Mouse (Mus musculus) neural tube, embryonic 14.5 days (tissue): ENCODE results near the gene Mastl. TPM values are rescaled to one million over a fixed set of nuclear protein-coding genes. Genes with fewer than 3 reads are reported as not detected.

Experiments used
- ATAC-seq: fragments of 200-750 bp; cut with Nextera tagmentation; 2 replicates; pipeline ENCODE4 v1.8.0; 2017; ENCODE audit warnings: low read depth, mild to moderate bottlenecking, moderate TSS enrichment, moderate library complexity
- H3K27ac ChIP-seq: fragments of 300-500 bp; sonication (generic); 2 replicates; pipeline ENCODE4 v1.5.1; 2014; ENCODE audit warnings: low read depth, mild to moderate bottlenecking, control low read depth, low read length, moderate library complexity, mixed read lengths
- H3K27me3 ChIP-seq: fragments of 300-500 bp; sonication (generic); 2 replicates; pipeline ENCODE4 v1.6.1; 2014; ENCODE audit warnings: low read length; ENCODE audit not compliant: control insufficient read depth, insufficient read depth
- H3K36me3 ChIP-seq: fragments of 300-500 bp; sonication (generic); 2 replicates; pipeline ENCODE4 v1.6.1; 2014; ENCODE audit warnings: low read length, mixed read lengths; ENCODE audit not compliant: control insufficient read depth, insufficient read depth
- H3K4me1 ChIP-seq: fragments of 300-500 bp; sonication (generic); 2 replicates; pipeline ENCODE4 v1.6.1; 2014; ENCODE audit warnings: low read length; ENCODE audit not compliant: control insufficient read depth, insufficient read depth
- H3K4me2 ChIP-seq: fragments of 300-500 bp; sonication (generic); 2 replicates; pipeline ENCODE4 v1.6.1; 2014; ENCODE audit warnings: mild to moderate bottlenecking, low read depth, low read length, control low read depth
- H3K4me3 ChIP-seq: fragments of 300-500 bp; sonication (generic); 2 replicates; pipeline ENCODE4 v1.5.1; 2014; ENCODE audit warnings: low read depth, low read length, control low read depth, mixed read lengths
- H3K9ac ChIP-seq: fragments of 300-500 bp; sonication (generic); replicated peaks from 2 replicates; pipeline ENCODE4 v1.6.1; 2014; ENCODE audit warnings: low read depth, mild to moderate bottlenecking, control low read depth, low read length, mixed read lengths
- H3K9me3 ChIP-seq: fragments of 300-500 bp; sonication (generic); 2 replicates; pipeline ENCODE4 v1.6.1; 2016; ENCODE audit warnings: low read length; ENCODE audit not compliant: control insufficient read depth
- WGBS: fragments of 180-500 bp; shearing (Covaris S2); extraction: QIAGEN DNeasy Blood & Tissue Kit; methylation state at CpG from one replicate; pipeline ENCODE4 v1.1.7; 2014; 5-methylcytosine and 5-hydroxymethylcytosine counted together
- polyA plus RNA-seq: library from polyadenylated mRNA; unstranded; fragments of >200 nt; fragmentation: Nextera tagmentation; extraction: Ambion mirVana; gene quantifications from 2 replicates; pipeline ENCODE4 v1.2.1, GENCODE M21; 2014

Mastl gene
- polyA plus RNA-seq, 1 experiment from 2014 or later = 1.6 TPM

DNA sequence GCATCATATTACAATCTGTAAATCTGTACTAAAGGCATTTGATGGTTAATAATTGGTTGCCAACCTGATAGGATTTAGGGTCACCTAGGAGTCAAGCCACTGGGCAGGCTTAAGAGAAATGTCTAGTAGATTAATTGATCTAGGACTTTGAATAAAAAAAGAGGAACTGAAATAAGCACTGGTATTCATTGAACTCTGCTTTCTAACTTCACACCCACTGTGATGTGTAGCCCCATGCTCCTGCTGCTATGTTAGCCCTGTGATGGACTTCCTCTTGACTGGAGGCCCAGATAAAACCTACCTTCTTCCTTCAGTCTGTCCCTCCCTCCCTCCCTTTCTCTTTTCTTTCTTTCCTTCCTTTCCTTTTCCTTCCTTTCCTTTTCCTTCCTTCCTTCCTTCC is 58.8 kb downstream of the Mastl start:
- no peak for ATAC-seq
- Histone ChIP-seq H3K36me3 (peaks cover 25% of the 10 kb centered on the region), H3K9ac (no peak overlapping the region), H3K9me3 (no peaks in the 10 kb centered on the region), H3K4me2 (no peak overlapping the region), H3K27ac (no peak overlapping the region), H3K4me3 (no peak overlapping the region), H3K4me1 (no peaks in the 10 kb centered on the region), H3K27me3 (no peaks in the 10 kb centered on the region)

GRCm38 (mm10) chr2:23092216-23092615 is 63.6 kb downstream of the Mastl start:
- Histone ChIP-seq H3K36me3 (peaks cover 45% of the 10 kb centered on the region), H3K9ac (no peak overlapping the region)
- 56% methylated on average over 5 of the region's 5 CpGs for WGBS

DNA sequence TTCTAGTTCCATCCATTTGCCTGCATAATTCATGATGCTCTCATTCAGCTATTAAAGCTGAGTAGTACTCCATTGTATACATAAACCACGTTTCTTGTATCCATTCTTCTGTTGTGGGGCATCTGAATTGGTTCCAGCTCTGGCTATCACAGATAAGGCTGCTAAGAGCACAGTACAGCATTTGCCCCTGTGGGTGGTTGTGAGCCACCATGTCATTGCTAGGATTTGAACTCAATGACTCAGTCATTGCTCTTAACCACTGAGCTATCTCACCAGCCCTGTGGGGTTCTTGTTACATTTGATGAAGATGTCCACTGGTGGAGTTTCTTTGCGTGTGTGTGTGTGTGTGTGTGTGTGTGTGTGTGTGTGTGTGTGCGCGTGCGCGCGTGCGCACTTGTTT is 71.3 kb downstream of the Mastl start:
- Histone ChIP-seq H3K4me2 (no peak overlapping the region), H3K27me3 (no peaks in the 10 kb centered on the region), H3K4me1 (no peaks in the 10 kb centered on the region), H3K9ac (no peak overlapping the region), H3K36me3 (peaks cover 15% of the 10 kb centered on the region; the same call in 1 of the 2 replicates), H3K27ac (no peak overlapping the region), H3K9me3 (no peaks in the 10 kb centered on the region), H3K4me3 (no peak overlapping the region)
- ATAC-seq = no peak
- 96% methylated on average over 8 of the region's 8 CpGs for WGBS

More at GRCm38 (mm10) chr2:23092216-23092615, 63.6 kb downstream of the Mastl start:
- H3K4me1 ChIP-seq = no peaks in the 10 kb centered on the region
- no peak overlapping the region for H3K27ac ChIP-seq
- H3K9me3 ChIP-seq = no peaks in the 10 kb centered on the region
- H3K4me3 ChIP-seq = no peak overlapping the region
- no peak overlapping the region for H3K4me2 ChIP-seq
- H3K27me3 ChIP-seq = no peaks in the 10 kb centered on the region
- ATAC-seq = no peak

- WGBS = 97% methylated on average over 2 of the region's 2 CpGs
- no peak overlapping the region for H3K4me3 ChIP-seq
- H3K9ac ChIP-seq = no peak overlapping the region
- H3K4me2 ChIP-seq = no peak overlapping the region
- no peak for ATAC-seq
- no peaks in the 10 kb centered on the region for H3K4me1 ChIP-seq
- no peak overlapping the region for H3K27ac ChIP-seq
- H3K27me3 ChIP-seq = no peaks in the 10 kb centered on the region
- H3K9me3 ChIP-seq = no peaks in the 10 kb centered on the region
- H3K36me3 ChIP-seq = peaks cover 18% of the 10 kb centered on the region; the same call in 1 of the 2 replicates
Observed at GRCm38 (mm10) chr2:23078588-23078987, 77.2 kb downstream of the Mastl start.

- 92% methylated on average over 5 of the region's 5 CpGs for WGBS
- no peaks in the 10 kb centered on the region for H3K27me3 ChIP-seq
- H3K4me2 ChIP-seq = no peak overlapping the region
- H3K9me3 ChIP-seq = no peaks in the 10 kb centered on the region
- H3K36me3 ChIP-seq = peaks cover 18% of the 10 kb centered on the region; the same call in 1 of the 2 replicates
- no peak for ATAC-seq
- no peak overlapping the region for H3K27ac ChIP-seq
- no peak overlapping the region for H3K4me3 ChIP-seq
- no peaks in the 10 kb centered on the region for H3K4me1 ChIP-seq
- H3K9ac ChIP-seq = no peak overlapping the region
Observed at GRCm38 (mm10) chr2:23077693-23078092, 78.1 kb downstream of the Mastl start.

DNA sequence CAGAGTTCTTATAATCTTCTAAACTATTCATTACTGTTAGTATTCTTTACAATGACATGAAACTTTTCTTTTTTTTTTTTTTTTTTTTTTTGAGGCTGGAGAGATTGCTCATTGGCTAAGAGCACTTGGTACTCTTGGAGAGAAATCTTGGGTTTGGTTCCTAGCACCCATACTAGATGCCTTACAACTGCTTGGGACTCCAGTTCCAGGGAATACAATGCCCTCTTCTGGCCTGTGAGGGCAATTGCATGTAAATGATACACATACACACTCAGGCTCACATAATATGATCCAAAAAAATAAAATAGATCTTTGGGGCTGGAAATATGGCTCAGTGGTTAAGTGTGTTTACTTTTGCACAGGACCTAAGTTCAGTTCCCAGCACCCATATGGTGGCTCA is 79.0 kb downstream of the Mastl start:
- Histone ChIP-seq H3K4me2 (no peak overlapping the region), H3K4me1 (no peaks in the 10 kb centered on the region), H3K4me3 (no peak overlapping the region), H3K9ac (no peak overlapping the region), H3K27me3 (no peaks in the 10 kb centered on the region), H3K36me3 (peaks cover 18% of the 10 kb centered on the region; the same call in 1 of the 2 replicates), H3K27ac (no peak overlapping the region), H3K9me3 (no peaks in the 10 kb centered on the region)
- no peak for ATAC-seq

GRCm38 (mm10) chr2:23075846-23076245 is 80.0 kb downstream of the Mastl start:
- no peaks in the 10 kb centered on the region for H3K27me3 ChIP-seq
- peaks cover 17% of the 10 kb centered on the region; the same call in 1 of the 2 replicates for H3K36me3 ChIP-seq
- no peak for ATAC-seq
- H3K27ac ChIP-seq = no peak overlapping the region
- H3K9me3 ChIP-seq = no peaks in the 10 kb centered on the region
- no peak overlapping the region for H3K9ac ChIP-seq
- H3K4me1 ChIP-seq = 0 out of 2 replicates have a peak, but pooled peaks cover 3% of the 10 kb centered on the region
- H3K4me2 ChIP-seq = no peak overlapping the region
- no peak overlapping the region for H3K4me3 ChIP-seq

GRCm38 (mm10) chr2:23071406-23071805 is 84.4 kb downstream of the Mastl start:
- Histone ChIP-seq H3K27ac (no peak overlapping the region), H3K4me1 (0 out of 2 replicates have a peak, but pooled peaks cover 3% of the 10 kb centered on the region), H3K4me3 (no peak overlapping the region), H3K9me3 (no peaks in the 10 kb centered on the region), H3K9ac (no peak overlapping the region), H3K27me3 (no peaks in the 10 kb centered on the region), H3K4me2 (no peak overlapping the region), H3K36me3 (no peaks in the 10 kb centered on the region; the same call in 1 of the 2 replicates)
- no peak for ATAC-seq
- WGBS = 33% methylated on average over 1 of the region's 1 CpGs

GRCm38 (mm10) chr2:23070491-23070890 is 85.3 kb downstream of the Mastl start:
- no peak for ATAC-seq
- H3K4me2 ChIP-seq = no peak overlapping the region
- 97% methylated on average over 2 of the region's 2 CpGs for WGBS

More at GRCm38 (mm10) chr2:23070491-23070890, 85.3 kb downstream of the Mastl start:
- no peaks in the 10 kb centered on the region; the same call in 1 of the 2 replicates for H3K36me3 ChIP-seq
- H3K4me3 ChIP-seq = no peak overlapping the region
- no peaks in the 10 kb centered on the region for H3K27me3 ChIP-seq
- H3K27ac ChIP-seq = no peak overlapping the region
- 0 out of 2 replicates have a peak, but pooled peaks cover 3% of the 10 kb centered on the region for H3K4me1 ChIP-seq
- H3K9me3 ChIP-seq = no peaks in the 10 kb centered on the region
- H3K9ac ChIP-seq = no peak overlapping the region
